ENCODE assay signal across 9 mouse cellular contexts in genomic region chr12:3891779-3892239, GRCm38 (mm10).
DNase-seq lines count a peak whose midpoint lies in the region; ATAC-seq and TF ChIP-seq lines count a peak whose summit lies in the region.
"Had no signal": no experiment of that assay in that cellular context is flagged by ENCODE, and none has a peak within 500 bp of the region (broad histone marks: within the 10 kb centered on the region; RNA-seq: fewer than 3 reads in every experiment).

No protein-coding gene starts in this region.

- no peak for TF ChIP-seq POLR2A in kidney, adult 2 months (IDR thresholded peaks at IDR 0.05; ENCODE audit: low read depth, low read length)

- peak overlapping the region; percentile 86 for H3K9ac ChIP-seq in heart, embryonic 11.5 days (ENCODE audit: low read depth, low read length)
- H3K9ac ChIP-seq in forebrain, embryonic 15.5 days (replicated peaks) = peak overlapping the region; percentile 56
- peak overlapping the region; percentile 63 for H3K9ac ChIP-seq in liver, embryonic 15.5 days
- peak overlapping the region; percentile 19; the same call in 1 of the 2 replicates for H3K9ac ChIP-seq in stomach, embryonic 15.5 days

- H3K9me3 ChIP-seq in heart, embryonic 11.5 days (replicated peaks; ENCODE audit: control insufficient read depth, low read length) = no peaks in the 10 kb centered on the region
- H3K9me3 ChIP-seq in forebrain, embryonic 15.5 days = no peaks in the 10 kb centered on the region
- H3K9me3 ChIP-seq in liver, embryonic 15.5 days (replicated peaks) = no peaks in the 10 kb centered on the region
- H3K9me3 ChIP-seq in stomach, embryonic 15.5 days = no peaks in the 10 kb centered on the region

- no peak for DNase-seq in heart, postnatal 25 days (ENCODE audit: low spot score)
- peak; percentile 27 for DNase-seq in Muller cell, postnatal 12 days (ENCODE audit: inconsistent ontology term)
- no peak for DNase-seq in right cerebral cortex, postnatal 4 days
- no peak for DNase-seq in kidney, adult 2 months

- peaks cover 65% of the 10 kb centered on the region for H3K4me1 ChIP-seq in heart, embryonic 11.5 days (ENCODE audit: control insufficient read depth, insufficient read depth, low read length)
- peaks cover 74% of the 10 kb centered on the region for H3K4me1 ChIP-seq in forebrain, embryonic 15.5 days
- peaks cover 67% of the 10 kb centered on the region for H3K4me1 ChIP-seq in liver, embryonic 15.5 days (replicated peaks)
- peaks cover 55% of the 10 kb centered on the region for H3K4me1 ChIP-seq in stomach, embryonic 15.5 days
- peaks cover 7% of the 10 kb centered on the region; the same call in 1 of the 2 replicates for H3K4me1 ChIP-seq in kidney, adult 2 months (ENCODE audit: control insufficient read depth, insufficient read depth, low read length)

- no peak for TF ChIP-seq CTCF in kidney, adult 2 months (conservative IDR thresholded peaks at IDR 0.05; ENCODE audit: insufficient read depth, insufficient read length, low read depth, low read length)

- peak overlapping the region; percentile 90 for H3K27ac ChIP-seq in heart, embryonic 11.5 days (ENCODE audit: low read depth, low read length)
- H3K27ac ChIP-seq in forebrain, embryonic 15.5 days (replicated peaks) = peak overlapping the region; percentile 79
- peak overlapping the region; percentile 77 for H3K27ac ChIP-seq in liver, embryonic 15.5 days (replicated peaks)
- peak overlapping the region; percentile 89 for H3K27ac ChIP-seq in stomach, embryonic 15.5 days
- no peak overlapping the region for H3K27ac ChIP-seq in kidney, adult 2 months (ENCODE audit: insufficient read depth, low read depth, low read length)

- peak overlapping the region; percentile 88 for H3K4me2 ChIP-seq in heart, embryonic 11.5 days
- H3K4me2 ChIP-seq in forebrain, embryonic 15.5 days (replicated peaks) = peak overlapping the region; percentile 83
- H3K4me2 ChIP-seq in liver, embryonic 15.5 days = peak overlapping the region; percentile 93
- peak overlapping the region; percentile 84 for H3K4me2 ChIP-seq in stomach, embryonic 15.5 days

- H3K27me3 ChIP-seq in heart, embryonic 11.5 days (ENCODE audit: control insufficient read depth, insufficient read depth, low read length) = no peaks in the 10 kb centered on the region
- H3K27me3 ChIP-seq in forebrain, embryonic 15.5 days = no peaks in the 10 kb centered on the region
- no peaks in the 10 kb centered on the region for H3K27me3 ChIP-seq in liver, embryonic 15.5 days
- no peaks in the 10 kb centered on the region for H3K27me3 ChIP-seq in stomach, embryonic 15.5 days (replicated peaks)
- H3K27me3 ChIP-seq in kidney, adult 2 months (replicated peaks; ENCODE audit: control insufficient read depth, insufficient read depth, low read length) = no peaks in the 10 kb centered on the region
- H3K27me3 ChIP-seq: Patski had no signal

- intact Hi-C loops in heart, postnatal 25 days (cut with DNase I) = no loop called here

- peak overlapping the region; percentile 55 for H3K4me3 ChIP-seq in heart, embryonic 11.5 days (ENCODE audit: low read depth, low read length)
- H3K4me3 ChIP-seq in forebrain, embryonic 15.5 days = peak overlapping the region; percentile 51
- H3K4me3 ChIP-seq in liver, embryonic 15.5 days (replicated peaks) = peak overlapping the region; percentile 65
- peak overlapping the region; percentile 50 for H3K4me3 ChIP-seq in stomach, embryonic 15.5 days (replicated peaks)
- H3K4me3 ChIP-seq in kidney, adult 2 months (ENCODE audit: insufficient read depth, low read depth, low read length) = no peak overlapping the region

- H3K36me3 ChIP-seq in heart, embryonic 11.5 days (ENCODE audit: control insufficient read depth, insufficient read depth, low read length) = peaks cover 14% of the 10 kb centered on the region
- peaks cover 14% of the 10 kb centered on the region for H3K36me3 ChIP-seq in forebrain, embryonic 15.5 days
- peaks cover 11% of the 10 kb centered on the region for H3K36me3 ChIP-seq in liver, embryonic 15.5 days (replicated peaks)
- peaks cover 17% of the 10 kb centered on the region for H3K36me3 ChIP-seq in stomach, embryonic 15.5 days
- H3K36me3 ChIP-seq in kidney, adult 2 months (ENCODE audit: control insufficient read depth, insufficient read depth, low read length) = peaks cover 3% of the 10 kb centered on the region; the same call in 1 of the 2 replicates

- WGBS in heart, embryonic 11.5 days (ENCODE audit: insufficient replicate concordance) = under 1% methylated on average over 18 of the region's 18 CpGs
- WGBS in forebrain, embryonic 15.5 days = under 1% methylated on average over 18 of the region's 18 CpGs
- WGBS in liver, embryonic 15.5 days (ENCODE audit: insufficient replicate concordance) = under 1% methylated on average over 15 of the region's 18 CpGs
- 3% methylated on average over 18 of the region's 18 CpGs for WGBS in stomach, embryonic 15.5 days
- 43% methylated on average over 18 of the region's 18 CpGs for WGBS in kidney, adult 2 months

- ATAC-seq in heart, embryonic 11.5 days (replicated peaks; ENCODE audit: insufficient number of reproducible peaks, low FRiP score, low TSS enrichment) = peak; percentile 35
- ATAC-seq in forebrain, embryonic 15.5 days (replicated peaks) = peak; percentile 25
- ATAC-seq in liver, embryonic 15.5 days (ENCODE audit: insufficient read depth) = 0 out of 2 replicates have a peak, but pooled peaks have one; percentile 13
- ATAC-seq in stomach, embryonic 15.5 days (ENCODE audit: insufficient read depth, low FRiP score, low read depth) = peak; percentile 27; the same call in 1 of the 2 replicates
- ATAC-seq: Patski had no signal

Comparison
In these comparisons a context has a peak if more than half of its experiments do, and no peak if none do; other contexts are left out.
1. H3K9ac ChIP-seq: peak in every context shown above with its lines; median percentile 86 in heart, embryonic 11.5 days; 63 in liver, embryonic 15.5 days; 56 in forebrain, embryonic 15.5 days; 19 in stomach, embryonic 15.5 days.